Mouse (Mus musculus) heart, adult 18-20 months (tissue): ENCODE results near the gene Ttll1. TPM values are rescaled to one million over a fixed set of nuclear protein-coding genes. Genes with fewer than 3 reads are reported as not detected.
"Not testable (repeated sequence)": the region's sequence is repeated elsewhere in the genome, so short reads cannot be mapped to it uniquely, and the experiment has no call there.

Experiments
- DNase-seq, 2 experiments: peaks; one replicate each; pipeline ENCODE4 v3.0.0; 2021 to 2022; ENCODE audit warnings: mixed read lengths in 1 of 2
- total RNA-seq, 2 experiments: library from RNA; stranded (reverse); gene quantifications; 2 replicates each; pipeline ENCODE4 v1.2.3; 2021

Ttll1 gene
- total RNA-seq, 2 experiments from 2014 or later, result 60.1 TPM

- no peak for DNase-seq
Observed at GRCm38 (mm10) chr15:83482645-83483224, 28.0 kb downstream of the Ttll1 start.

GRCm38 (mm10) chr15:83481236-83481780, 29.4 kb downstream of the Ttll1 start:
- no peak for DNase-seq

GRCm38 (mm10) chr15:83479818-83480217, 30.9 kb downstream of the Ttll1 start:
- DNase-seq, result no peak

- DNase-seq, result no peak
Observed at GRCm38 (mm10) chr15:83478096-83478495, 32.6 kb downstream of the Ttll1 start.

- peak in 1 of 2 experiments; percentile 51 for DNase-seq
Observed at GRCm38 (mm10) chr15:83476593-83477273, 34.0 kb downstream of the Ttll1 start.

GRCm38 (mm10) chr15:83474466-83474836, 36.2 kb downstream of the Ttll1 start:
- no peak for DNase-seq

- DNase-seq, result peak; percentile 75 to 88
Observed at GRCm38 (mm10) chr15:83473832-83474465, 36.7 kb downstream of the Ttll1 start.

- no peak for DNase-seq
Observed at GRCm38 (mm10) chr15:83473251-83473650, 37.4 kb downstream of the Ttll1 start.

- DNase-seq, result peak; percentile 83 to 89
Observed at GRCm38 (mm10) chr15:83471476-83471875, 39.2 kb downstream of the Ttll1 start.

- no peak for DNase-seq
Observed at GRCm38 (mm10) chr15:83470443-83470842, 40.2 kb downstream of the Ttll1 start.

GRCm38 (mm10) chr15:83469279-83469821, 41.3 kb downstream of the Ttll1 start:
- no peak for DNase-seq

GRCm38 (mm10) chr15:83467232-83467966, 43.3 kb downstream of the Ttll1 start:
- DNase-seq, result no peak

- DNase-seq, result peak in 1 of 2 experiments; percentile 41
Observed at GRCm38 (mm10) chr15:83466331-83466730, 44.4 kb downstream of the Ttll1 start.

GRCm38 (mm10) chr15:83464905-83465650, 45.6 kb downstream of the Ttll1 start:
- peak in 1 of 2 experiments; percentile 25 for DNase-seq

GRCm38 (mm10) chr15:83464083-83464904, 46.4 kb downstream of the Ttll1 start, which contains the start of gene Pacsin2:
Pacsin2 (minus strand) TSS chr15:83464606.
- peak; percentile 98 to 100 for DNase-seq

GRCm38 (mm10) chr15:83463369-83464082, 47.2 kb downstream of the Ttll1 start:
- DNase-seq, result peak in 1 of 2 experiments; percentile 48

GRCm38 (mm10) chr15:83462349-83462748, 48.3 kb downstream of the Ttll1 start:
- not testable (repeated sequence) for DNase-seq

- no peak for DNase-seq
Observed at GRCm38 (mm10) chr15:83460891-83461290, 49.8 kb downstream of the Ttll1 start.

- DNase-seq, result peak in 1 of 2 experiments; percentile 37
Observed at GRCm38 (mm10) chr15:83457541-83457940, 53.2 kb downstream of the Ttll1 start.

- peak in 1 of 2 experiments; percentile 41 for DNase-seq
Observed at GRCm38 (mm10) chr15:83455637-83456036, 55.1 kb downstream of the Ttll1 start.
